Mouse (Mus musculus) bone marrow, adult 2 months (tissue): ENCODE data around the gene 1700003F12Rik.

Experiments
- CTCF ChIP-seq: fragments of 200-500 bp; IDR thresholded peaks from 2 replicates; pipeline ENCODE4 v1.5.1; 2011; ENCODE audit warnings: low read length, control low read depth; ENCODE audit not compliant: control insufficient read depth, insufficient read depth
- POLR2A ChIP-seq: fragments of 200-500 bp; IDR thresholded peaks from 2 replicates; pipeline ENCODE4 v1.6.1; 2011; ENCODE audit warnings: low read depth, mild to moderate bottlenecking, control low read depth, low read length, borderline replicate concordance; ENCODE audit not compliant: control insufficient read depth

DNA sequence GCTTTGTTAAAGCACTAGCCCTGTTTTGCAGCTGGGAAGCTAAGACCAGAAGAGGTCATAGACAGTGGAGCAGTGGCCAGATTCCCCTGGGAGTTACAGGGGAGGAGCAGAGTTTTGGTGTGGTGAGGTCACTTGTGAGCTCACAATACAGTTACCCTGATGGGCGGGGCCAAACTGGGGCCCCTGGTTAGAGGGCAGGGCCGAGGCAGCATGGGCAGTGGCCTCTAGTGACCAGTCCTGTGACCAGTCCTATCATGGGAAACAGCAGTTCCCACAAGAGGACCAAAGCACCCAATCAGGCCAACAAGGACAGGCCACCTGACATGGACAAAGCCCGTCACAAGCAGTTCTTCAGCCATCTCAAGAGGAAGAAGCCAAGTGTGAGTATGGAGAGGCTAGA, 1.8 kb downstream of the 1700003F12Rik start:
- no peak for TF ChIP-seq CTCF
- TF ChIP-seq POLR2A = no peak
